Mouse (Mus musculus) adrenal gland (tissue): Measurements from ENCODE around the gene Gm20695.
"Not testable (repeated sequence)": the region's sequence is repeated elsewhere in the genome, so short reads cannot be mapped to it uniquely, and the experiment has no call there.

Experiments used
- intact Hi-C: fragments of 180-260 bp; cut with DNase I; formaldehyde crosslinking; loops from one replicate; pipeline ENCODE4 v1.15.1; 2025
- long read RNA-seq, 2 experiments: library from polyadenylated mRNA; unstranded; transcript quantifications; one replicate each; pipeline ENCODE4 v2.0.0; 2020; ENCODE audit warnings: borderline replicate concordance in 1 of 2; ENCODE audit not compliant: insufficient replicate concordance in 1 of 2

The Gm20695 gene
- long read RNA-seq, experiment 1, partial matches to known transcripts, result 2 of 5 reads
- long read RNA-seq, experiment 1, other reads (novel, unspliced or antisense), result 3 of 5 reads
- long read RNA-seq, experiment 2, partial matches to known transcripts, result 0 of 1 reads
- long read RNA-seq, experiment 2, other reads (novel, unspliced or antisense), result 1 of 1 reads

GRCm38 (mm10) chr16:3884201-3885064 is at the start of gene Gm20695, which contains the start of gene Zfp597:
Gene Gm20695 (plus strand): TSS chr16:3884648.
Gene Zfp597 (minus strand): TSS chr16:3884561.
- intact Hi-C loops, result loop anchor here (1.0 kb wide), 1 partner anchor 37 kb away; the partner anchor contains the start of gene Zfp174

- intact Hi-C loops, result loop anchor here (10.0 kb wide), 1 partner anchor 169 kb away; the partner anchor contains the start of gene Slx4
These were observed 49.0 kb upstream of the Gm20695 start for GRCm38 (mm10) chr16:3835461-3835860.

DNA sequence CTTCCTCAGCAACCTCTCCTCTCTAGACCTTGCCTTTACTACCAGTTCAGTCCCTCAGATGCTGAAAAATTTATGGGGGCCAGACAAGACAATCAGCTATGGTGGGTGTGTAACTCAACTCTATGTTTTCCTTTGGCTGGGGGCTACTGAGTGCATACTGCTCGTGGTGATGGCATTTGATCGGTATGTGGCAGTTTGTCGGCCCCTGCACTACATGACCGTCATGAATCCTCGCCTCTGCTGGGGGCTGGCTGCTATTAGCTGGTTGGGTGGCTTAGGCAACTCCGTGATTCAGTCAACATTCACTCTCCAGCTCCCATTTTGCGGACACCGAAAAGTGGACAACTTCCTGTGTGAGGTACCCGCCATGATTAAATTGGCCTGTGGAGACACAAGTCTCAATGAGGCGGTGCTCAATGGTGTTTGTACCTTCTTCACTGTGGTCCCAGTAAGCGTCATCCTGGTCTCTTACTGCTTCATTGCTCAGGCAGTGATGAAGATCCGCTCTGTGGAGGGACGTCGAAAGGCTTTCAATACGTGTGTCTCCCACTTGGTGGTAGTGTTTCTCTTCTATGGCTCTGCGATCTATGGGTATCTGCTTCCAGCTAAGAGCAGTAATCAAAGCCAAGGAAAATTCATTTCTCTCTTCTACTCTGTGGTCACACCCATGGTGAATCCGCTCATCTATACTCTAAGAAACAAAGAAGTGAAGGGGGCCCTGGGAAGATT is 45.1 kb upstream of the Gm20695 start:
- intact Hi-C loops, result loop anchor here (10.0 kb wide), 1 partner anchor 165 kb away; the partner anchor contains the start of gene Slx4

DNA sequence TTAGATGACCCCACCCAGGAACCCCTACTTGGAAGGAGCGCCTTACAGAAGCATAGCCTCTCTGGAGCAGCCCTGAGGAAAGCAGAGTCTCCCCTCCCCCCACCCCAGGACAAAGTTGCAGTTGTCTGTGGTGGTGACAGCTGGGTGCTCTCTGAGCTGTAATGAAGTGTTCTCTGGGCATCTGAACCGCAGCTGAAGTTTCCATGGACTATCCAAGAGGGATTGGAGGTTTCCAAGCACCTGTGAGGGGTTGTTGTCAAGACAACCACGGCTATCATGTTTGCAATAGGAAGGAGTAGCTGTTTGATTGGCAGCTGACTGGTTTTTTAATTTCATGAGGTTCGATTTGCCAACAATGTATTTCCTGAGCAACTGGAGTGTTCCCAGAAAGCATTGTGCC is 41.5 kb upstream of the Gm20695 start:
- intact Hi-C loops, result loop anchor here (10.0 kb wide), 1 partner anchor 232 kb away; the partner anchor contains the start of gene Trap1

DNA sequence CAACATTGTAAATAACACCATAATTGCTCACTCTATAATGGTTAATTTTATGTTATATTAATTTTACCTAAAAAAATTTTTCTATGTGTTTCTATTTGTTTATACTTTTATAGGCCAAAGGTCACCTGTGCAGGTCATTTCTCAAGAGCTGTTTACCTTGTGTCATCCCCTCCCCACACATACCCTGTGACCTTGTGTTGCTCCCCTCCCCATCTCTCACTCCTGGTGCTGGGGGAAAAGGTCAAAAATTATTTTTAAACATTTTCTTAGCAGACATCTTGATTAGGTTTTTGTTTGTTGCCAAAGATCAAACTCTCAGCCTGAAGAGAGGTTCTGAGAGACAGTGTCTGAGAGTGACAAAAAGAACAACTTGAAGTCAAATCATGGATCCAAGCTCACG is 40.7 kb upstream of the Gm20695 start:
- intact Hi-C loops, result loop anchor here (10.0 kb wide), 1 partner anchor 231 kb away; the partner anchor contains the start of gene Trap1

DNA sequence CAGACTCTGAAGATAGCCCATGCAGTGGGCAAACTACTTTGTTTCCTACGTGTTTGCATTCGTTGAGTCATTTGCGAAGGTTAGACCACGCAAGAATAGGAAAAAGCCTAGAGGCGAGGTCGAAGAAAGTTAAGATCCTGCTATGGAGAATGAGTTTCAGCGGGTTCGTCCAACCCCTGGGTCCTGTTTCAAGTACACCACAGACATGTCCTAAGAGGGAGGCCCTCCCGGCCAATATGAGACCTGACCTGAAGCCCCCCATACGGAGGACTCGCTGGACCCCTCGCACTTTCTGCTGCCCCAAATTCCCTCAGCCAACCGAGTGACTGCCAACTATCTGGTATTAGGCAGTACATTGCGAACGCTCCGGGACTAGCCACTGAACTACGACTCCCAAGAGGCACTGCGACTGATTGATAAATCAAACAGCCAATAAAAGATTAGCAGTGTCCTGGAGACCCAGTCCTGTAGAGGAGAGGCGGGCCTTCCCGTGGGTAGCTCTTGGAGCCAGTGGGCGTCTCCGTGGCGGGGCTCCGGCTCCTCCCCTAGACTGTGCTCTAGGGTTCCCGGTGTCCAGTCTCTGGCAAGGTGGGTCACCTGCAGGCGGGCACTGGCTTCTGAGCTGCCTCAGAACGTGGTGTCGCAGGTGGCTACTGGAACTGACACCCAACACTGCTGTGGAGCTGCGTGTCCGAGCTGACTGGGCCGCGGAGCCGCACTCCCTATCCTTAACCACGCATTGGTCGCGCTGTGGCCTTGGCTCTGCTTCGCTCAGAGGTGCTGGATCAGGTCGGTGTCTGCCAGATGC is 37.5 kb upstream of the Gm20695 start, which contains the start of gene Zfp174:
Gene Zfp174, plus strand, starts transcription at position 558 of the 808 bp plus-strand sequence.
- intact Hi-C loops, result loop anchor here (1.0 to 10.0 kb wide), 3 partner anchors 37 to 228 kb away; partner anchors contain the start of genes 1700037C18Rik, Cluap1, Gm20695 and Trap1

DNA sequence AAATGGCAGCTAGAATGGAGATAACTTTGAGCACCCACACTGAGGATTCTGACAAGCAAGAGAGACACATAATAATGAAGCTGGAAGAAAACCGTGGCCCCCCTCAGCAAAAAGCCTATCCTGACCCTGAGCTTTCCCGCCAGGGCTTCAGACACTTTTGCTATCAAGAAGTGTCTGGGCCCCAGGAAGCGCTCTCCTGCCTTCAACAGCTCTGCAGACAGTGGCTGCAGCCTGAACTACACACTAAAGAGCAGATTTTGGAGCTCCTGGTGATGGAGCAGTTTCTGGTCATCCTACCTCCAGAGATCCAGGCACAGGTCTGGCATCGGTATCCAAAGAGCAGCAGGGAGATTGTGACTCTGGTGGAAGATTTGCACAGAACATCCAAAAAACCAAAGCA is 36.6 kb upstream of the Gm20695 start:
- intact Hi-C loops, result loop anchor here (1.0 to 10.0 kb wide), 3 partner anchors 36 to 227 kb away; partner anchors contain the start of genes 1700037C18Rik, Cluap1, Gm20695 and Trap1

- intact Hi-C loops, result loop anchor here (5.0 to 10.0 kb wide), 2 partner anchors 59 to 226 kb away; partner anchors contain the start of genes 1700037C18Rik, Cluap1 and Trap1
These were observed 36.0 kb upstream of the Gm20695 start for GRCm38 (mm10) chr16:3848416-3848815.

DNA sequence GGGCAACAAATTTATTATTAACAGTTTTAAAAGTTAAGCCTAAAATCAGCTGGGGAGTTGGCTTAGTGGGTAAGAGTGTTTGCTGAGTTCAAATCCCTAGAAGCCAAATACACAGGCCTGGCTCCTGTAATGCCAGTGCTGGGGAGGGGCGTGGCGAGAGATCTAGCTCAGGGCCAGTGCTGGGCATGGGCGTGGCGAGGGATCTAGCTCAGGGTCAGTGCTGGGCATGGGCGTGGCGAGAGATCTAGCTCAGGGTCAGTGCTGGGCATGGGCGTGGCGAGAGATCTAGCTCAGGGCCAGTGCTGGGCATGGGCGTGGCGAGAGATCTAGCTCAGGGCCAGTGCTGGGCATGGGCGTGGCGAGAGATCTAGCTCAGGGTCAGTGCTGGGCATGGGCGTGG is 33.1 kb upstream of the Gm20695 start:
- intact Hi-C loops, result not testable (repeated sequence)

- intact Hi-C loops, result no loop called here
These were observed 31.9 kb upstream of the Gm20695 start for GRCm38 (mm10) chr16:3852586-3852985.

DNA sequence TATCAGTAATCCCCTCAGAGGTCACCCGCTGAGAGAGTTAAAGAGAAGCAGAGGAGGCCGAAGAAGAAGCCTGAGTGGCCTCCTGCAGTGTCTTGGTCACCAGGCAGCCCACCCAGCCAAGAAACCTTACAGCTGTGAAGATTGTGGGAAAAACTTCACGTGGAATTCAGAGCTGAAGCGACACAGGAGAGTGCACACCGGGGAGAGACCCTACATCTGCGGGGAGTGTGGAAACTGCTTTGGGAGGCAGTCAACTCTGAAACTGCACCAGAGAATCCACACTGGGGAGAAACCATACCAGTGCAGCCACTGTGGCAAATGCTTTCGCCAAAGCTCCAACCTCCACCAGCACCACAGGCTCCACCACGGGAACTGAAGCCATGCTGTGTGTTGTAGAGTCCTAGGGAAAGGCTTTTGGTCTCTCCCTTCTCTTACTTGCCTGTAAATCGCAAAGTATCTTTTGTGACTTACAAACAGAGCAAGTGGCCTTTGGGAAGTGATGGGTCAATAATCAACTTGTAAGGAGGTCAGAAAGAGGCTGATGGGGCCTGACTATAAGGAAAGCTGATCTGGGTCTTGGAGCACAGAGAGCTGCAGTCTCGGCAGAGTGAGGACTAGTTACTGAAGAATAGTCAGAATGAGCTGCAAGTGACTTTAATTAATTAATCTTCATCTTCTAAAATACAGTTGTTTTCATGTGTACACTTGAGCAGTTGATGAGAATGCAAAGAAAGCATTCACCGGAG is 29.8 kb upstream of the Gm20695 start:
- intact Hi-C loops, result no loop called here

DNA sequence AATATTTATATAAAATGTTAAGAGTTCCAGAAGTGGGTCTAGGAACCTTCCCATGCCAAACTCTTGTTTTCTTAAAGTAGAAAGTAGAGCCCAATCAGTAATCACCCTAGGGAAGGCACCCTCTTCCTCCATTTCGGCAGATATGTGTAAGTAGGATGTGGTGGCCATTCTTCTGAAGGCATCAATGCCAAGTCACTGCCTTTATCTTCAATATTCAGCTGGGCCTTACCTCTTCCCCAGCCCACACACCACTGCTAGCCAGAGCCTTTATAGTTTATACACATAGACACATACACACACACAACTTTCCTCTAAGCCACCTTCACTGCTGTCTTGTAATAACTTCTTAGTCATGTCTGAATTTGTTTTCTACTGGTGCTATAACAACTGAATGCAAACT is 28.7 kb upstream of the Gm20695 start:
- intact Hi-C loops, result no loop called here

DNA sequence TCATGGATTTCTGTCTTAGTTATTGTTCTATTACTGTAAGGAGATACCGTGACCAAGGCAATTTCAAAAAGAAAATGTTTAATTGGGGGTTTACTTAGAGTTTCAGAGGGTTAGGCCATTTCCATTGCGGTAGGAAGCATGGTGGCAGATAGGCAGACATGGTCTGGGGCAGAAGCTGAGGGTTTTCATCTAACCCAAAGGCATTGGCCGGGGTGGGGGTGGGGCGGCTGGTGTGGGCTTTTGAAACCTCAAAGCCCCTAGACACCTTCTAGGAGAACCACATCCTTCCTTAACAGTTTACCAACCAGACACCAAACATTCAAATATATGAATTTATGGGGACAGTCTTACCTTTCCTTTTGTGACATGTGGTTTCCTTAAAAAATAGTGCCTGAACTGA is 25.2 kb upstream of the Gm20695 start:
- intact Hi-C loops, result no loop called here

- intact Hi-C loops, result no loop called here
These were observed 12.6 kb upstream of the Gm20695 start for GRCm38 (mm10) chr16:3871815-3872214.

GRCm38 (mm10) chr16:3872216-3873047 is 12.0 kb upstream of the Gm20695 start, which contains the start of gene Naa60:
Gene Naa60 (plus strand): TSS chr16:3872375.
- intact Hi-C loops, result no loop called here

DNA sequence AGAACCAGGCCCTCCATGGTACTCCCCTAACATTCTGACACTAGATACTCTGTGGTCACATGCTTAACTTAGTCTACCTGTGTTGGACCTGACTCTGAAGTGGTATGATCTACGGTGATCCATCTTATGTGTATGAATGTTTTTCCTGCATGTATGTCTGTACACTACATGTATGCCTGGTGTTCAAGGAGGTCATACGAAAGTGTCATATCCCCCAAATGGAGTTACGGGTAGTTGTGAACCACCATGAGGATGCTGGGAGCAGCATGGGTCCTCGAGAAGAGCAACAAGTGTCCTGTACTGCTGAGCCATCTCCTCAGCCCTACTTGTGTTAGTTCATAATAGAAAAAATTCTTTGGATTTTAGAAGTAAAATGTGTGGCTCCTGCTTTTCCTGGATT is 8.1 kb upstream of the Gm20695 start:
- intact Hi-C loops, result no loop called here

- intact Hi-C loops, result no loop called here
These were observed 720 bp downstream of the Gm20695 start for GRCm38 (mm10) chr16:3885065-3885670.
